9 mouse cellular contexts compared by ENCODE assay signal in the genomic region with DNA sequence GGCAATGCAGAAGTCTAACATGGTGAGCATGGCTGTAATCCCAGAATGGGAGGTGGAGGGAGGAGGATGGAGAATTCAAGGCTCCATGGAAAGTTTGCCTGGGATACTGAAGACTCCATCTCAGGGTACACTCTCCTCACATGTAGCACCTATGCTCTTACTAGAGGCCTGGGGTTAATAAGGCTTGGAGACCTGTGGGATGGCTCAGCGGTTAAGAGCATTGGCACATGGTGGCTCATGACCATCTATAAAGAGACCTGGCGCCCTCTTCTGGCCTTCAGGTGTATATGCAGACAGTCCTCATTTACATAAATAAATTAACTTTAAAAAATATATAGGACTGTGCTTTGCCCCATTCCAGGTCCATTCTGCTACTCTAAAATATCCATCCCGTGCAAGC. TPM values are rescaled to one million over a fixed set of nuclear protein-coding genes. Genes with fewer than 3 reads are reported as not detected.
DNase-seq lines count a peak whose midpoint lies in the region; ATAC-seq and TF ChIP-seq lines count a peak whose summit lies in the region.
"Had no signal": no experiment of that assay in that cellular context is flagged by ENCODE, and none has a peak within 500 bp of the region (broad histone marks: within the 10 kb centered on the region; RNA-seq: fewer than 3 reads in every experiment).

No protein-coding gene starts in this region.

- H3K9me3 ChIP-seq in ES-Bruce4 (replicated peaks; ENCODE audit: control insufficient read depth, insufficient read depth, low read length, poor library complexity, severe bottlenecking), result no peaks in the 10 kb centered on the region
- H3K9me3 ChIP-seq in embryonic facial prominence, embryonic 10.5 days, result no peaks in the 10 kb centered on the region
- no peaks in the 10 kb centered on the region for H3K9me3 ChIP-seq in midbrain, embryonic 13.5 days
- H3K9me3 ChIP-seq: megakaryocyte, embryonic 14.5 days had no signal

- H3K9ac ChIP-seq in ES-Bruce4 (ENCODE audit: low read depth, poor library complexity, severe bottlenecking), result no peak overlapping the region
- H3K9ac ChIP-seq in midbrain, embryonic 13.5 days (replicated peaks), result no peak overlapping the region

- H3K27me3 ChIP-seq in ES-Bruce4 (ENCODE audit: control insufficient read depth, insufficient read depth, low read length, poor library complexity, severe bottlenecking), result no peaks in the 10 kb centered on the region
- H3K27me3 ChIP-seq in embryonic facial prominence, embryonic 10.5 days (replicated peaks; ENCODE audit: low read depth, poor library complexity, severe bottlenecking), result no peaks in the 10 kb centered on the region
- H3K27me3 ChIP-seq in midbrain, embryonic 13.5 days, result no peaks in the 10 kb centered on the region

- TF ChIP-seq POLR2A in ES-Bruce4 (IDR thresholded peaks at IDR 0.05; ENCODE audit: insufficient read depth, low read length), result no peak

- no peak overlapping the region for H3K4me3 ChIP-seq in left cerebral cortex, adult 2 months
- no peak overlapping the region for H3K4me3 ChIP-seq in ES-Bruce4 (ENCODE audit: low read depth, low read length)
- H3K4me3 ChIP-seq in embryonic facial prominence, embryonic 10.5 days, result no peak overlapping the region
- no peak overlapping the region for H3K4me3 ChIP-seq in midbrain, embryonic 13.5 days (replicated peaks)

- TF ChIP-seq EP300 in ES-Bruce4 (IDR thresholded peaks at IDR 0.05; ENCODE audit: insufficient read depth, low read depth, low read length), result no peak

- ATAC-seq in midbrain, embryonic 13.5 days, result no peak

- intact Hi-C loops in left cerebral cortex, adult 2 months (cut with DNase I), result loop anchor here (2.0 kb wide), 1 partner anchor 264 kb away; no protein-coding TSS in a partner anchor

- no peak for DNase-seq in left cerebral cortex, adult 2 months (ENCODE audit: extremely low spot score in 1 of 2, low spot score in 2 of 2)
- no peak for DNase-seq in left cerebral cortex, adult 9 months (ENCODE audit: low spot score in 2 of 2)
- peak; percentile 61 for DNase-seq in adrenal gland, postnatal 14 days
- DNase-seq in embryonic facial prominence, embryonic 10.5 days (ENCODE audit: low spot score), result peak; percentile 25
- DNase-seq in lung, postnatal 36 days, result peak; percentile 67
- no peak for DNase-seq in yolk sac, embryonic 10.5 days (ENCODE audit: low spot score)

- peak; percentile 66 for TF ChIP-seq CTCF in left cerebral cortex, adult 2 months (IDR thresholded peaks at IDR 0.05)
- TF ChIP-seq CTCF in ES-Bruce4 (IDR thresholded peaks at IDR 0.05; ENCODE audit: low read depth, low read length), result peak; percentile 46

- H3K4me1 ChIP-seq in ES-Bruce4 (ENCODE audit: control insufficient read depth, insufficient read depth, low read length), result no peaks in the 10 kb centered on the region
- peaks cover 24% of the 10 kb centered on the region for H3K4me1 ChIP-seq in embryonic facial prominence, embryonic 10.5 days
- peaks cover 23% of the 10 kb centered on the region for H3K4me1 ChIP-seq in midbrain, embryonic 13.5 days (replicated peaks)

- 41% methylated on average over 3 of the region's 3 CpGs for WGBS in embryonic facial prominence, embryonic 10.5 days
- 45% methylated on average over 3 of the region's 3 CpGs for WGBS in midbrain, embryonic 13.5 days

- no peak overlapping the region for H3K27ac ChIP-seq in left cerebral cortex, adult 2 months
- no peak overlapping the region for H3K27ac ChIP-seq in ES-Bruce4 (ENCODE audit: insufficient read depth, low read length)
- H3K27ac ChIP-seq in embryonic facial prominence, embryonic 10.5 days (replicated peaks), result no peak overlapping the region
- no peak overlapping the region for H3K27ac ChIP-seq in midbrain, embryonic 13.5 days

- no peaks in the 10 kb centered on the region for H3K36me3 ChIP-seq in ES-Bruce4 (ENCODE audit: control insufficient read depth, insufficient read depth, low read length, poor library complexity, severe bottlenecking)
- H3K36me3 ChIP-seq in embryonic facial prominence, embryonic 10.5 days (replicated peaks), result peaks cover 4% of the 10 kb centered on the region
- H3K36me3 ChIP-seq in midbrain, embryonic 13.5 days, result no peaks in the 10 kb centered on the region

- H3K4me2 ChIP-seq in midbrain, embryonic 13.5 days (replicated peaks), result no peak overlapping the region

RNA-seq across cellular contexts. Expression of gene Znhit3, which starts 3.1 kb away (rescaled TPM):
- total RNA-seq in left cerebral cortex, adult 2 months (2021), result 10 to 100 TPM; 34.8 to 36.5 TPM
- 37.0 and 39.6 TPM in 2 replicates for polyA plus RNA-seq in ES-Bruce4 (2011; ENCODE audit: insufficient read depth, insufficient read length, low read depth, missing spikeins)
- total RNA-seq in adrenal gland, postnatal 14 days (2021), result 10.7 and 12.0 TPM in 2 replicates
- polyA plus RNA-seq in embryonic facial prominence, embryonic 10.5 days (2016; fragmentation: Nextera tagmentation; extraction: Ambion mirVana), result 89.1 and 96.8 TPM in 2 replicates
- polyA plus RNA-seq in midbrain, embryonic 13.5 days (2015; fragmentation: Nextera tagmentation; extraction: Ambion mirVana), result 67.4 and 68.1 TPM in 2 replicates

RNA-seq across cellular contexts. Expression of gene Car4, which starts 38.3 kb away (rescaled TPM):
- total RNA-seq in left cerebral cortex, adult 2 months (2021), result 100 to 1,000 TPM in 1 of 2 experiments, 10 to 100 TPM in 1; 78.6 to 101 TPM
- 277 and 320 TPM in 2 replicates for polyA plus RNA-seq in ES-Bruce4 (2011; ENCODE audit: insufficient read depth, insufficient read length, low read depth, missing spikeins)
- total RNA-seq in adrenal gland, postnatal 14 days (2021), result 44.1 and 70.3 TPM in 2 replicates
- polyA plus RNA-seq in embryonic facial prominence, embryonic 10.5 days (2016; fragmentation: Nextera tagmentation; extraction: Ambion mirVana), result 2.9 and 5.1 TPM in 2 replicates
- 5.4 TPM in 2 replicates for polyA plus RNA-seq in midbrain, embryonic 13.5 days (2015; fragmentation: Nextera tagmentation; extraction: Ambion mirVana)

RNA-seq across cellular contexts. Expression of gene Pigw, which starts 39.2 kb away (rescaled TPM):
- 1 to 10 TPM; 6.8 to 7.7 TPM for total RNA-seq in left cerebral cortex, adult 2 months (2021)
- 10.8 and 11.2 TPM in 2 replicates for polyA plus RNA-seq in ES-Bruce4 (2011; ENCODE audit: insufficient read depth, insufficient read length, low read depth, missing spikeins)
- 8.9 and 9.2 TPM in 2 replicates for total RNA-seq in adrenal gland, postnatal 14 days (2021)
- 2.5 and 2.8 TPM in 2 replicates for polyA plus RNA-seq in embryonic facial prominence, embryonic 10.5 days (2016; fragmentation: Nextera tagmentation; extraction: Ambion mirVana)
- 2.3 and 3.1 TPM in 2 replicates for polyA plus RNA-seq in midbrain, embryonic 13.5 days (2015; fragmentation: Nextera tagmentation; extraction: Ambion mirVana)

RNA-seq across cellular contexts. Expression of gene Myo19, which starts 39.3 kb away (rescaled TPM):
- total RNA-seq in left cerebral cortex, adult 2 months (2021), result 10 to 100 TPM; 14.5 to 20.5 TPM
- 19.0 and 19.5 TPM in 2 replicates for polyA plus RNA-seq in ES-Bruce4 (2011; ENCODE audit: insufficient read depth, insufficient read length, low read depth, missing spikeins)
- 13.6 and 18.6 TPM in 2 replicates for total RNA-seq in adrenal gland, postnatal 14 days (2021)
- 11.9 and 15.3 TPM in 2 replicates for polyA plus RNA-seq in embryonic facial prominence, embryonic 10.5 days (2016; fragmentation: Nextera tagmentation; extraction: Ambion mirVana)
- polyA plus RNA-seq in midbrain, embryonic 13.5 days (2015; fragmentation: Nextera tagmentation; extraction: Ambion mirVana), result 6.2 and 6.3 TPM in 2 replicates

RNA-seq across cellular contexts. Expression of gene Ggnbp2, which starts 48.7 kb away (rescaled TPM):
- 10 to 100 TPM; 93.8 to 97.1 TPM for total RNA-seq in left cerebral cortex, adult 2 months (2021)
- 86.0 and 89.8 TPM in 2 replicates for polyA plus RNA-seq in ES-Bruce4 (2011; ENCODE audit: insufficient read depth, insufficient read length, low read depth, missing spikeins)
- total RNA-seq in adrenal gland, postnatal 14 days (2021), result 74.2 and 77.0 TPM in 2 replicates
- polyA plus RNA-seq in embryonic facial prominence, embryonic 10.5 days (2016; fragmentation: Nextera tagmentation; extraction: Ambion mirVana), result 52.0 and 53.9 TPM in 2 replicates
- 75.1 and 75.7 TPM in 2 replicates for polyA plus RNA-seq in midbrain, embryonic 13.5 days (2015; fragmentation: Nextera tagmentation; extraction: Ambion mirVana)

Comparison
In these comparisons a context has a peak if more than half of its experiments do, and no peak if none do; other contexts are left out.
1. DNase-seq: peak in adrenal gland, postnatal 14 days (single experiment), embryonic facial prominence, embryonic 10.5 days (single experiment) and lung, postnatal 36 days (single experiment); none in left cerebral cortex, adult 2 months (0 of 2), left cerebral cortex, adult 9 months (0 of 2) and yolk sac, embryonic 10.5 days (single experiment).
2. RNA of gene Car4, which starts 38.3 kb away (polyA plus RNA-seq): 277 to 320 TPM in ES-Bruce4; 5.4 TPM in midbrain, embryonic 13.5 days and 2.9 to 5.1 TPM in embryonic facial prominence, embryonic 10.5 days; every median in the first group is over 10 times any median in the second.